Mouse (Mus musculus) midbrain, embryonic 13.5 days (tissue): ENCODE data around the gene Olfr1513. TPM values are rescaled to one million over a fixed set of nuclear protein-coding genes. Genes with fewer than 3 reads are reported as not detected.
"Not testable (repeated sequence)": the region's sequence is repeated elsewhere in the genome, so short reads cannot be mapped to it uniquely, and the experiment has no call there.

Experiments used
- ATAC-seq: fragments of 200-750 bp; cut with Nextera tagmentation; 2 replicates; pipeline ENCODE4 v1.8.0; 2017; ENCODE audit warnings: mild to moderate bottlenecking, moderate TSS enrichment, moderate library complexity
- H3K27ac ChIP-seq: fragments of 300-500 bp; sonication (generic); 2 replicates; pipeline ENCODE4 v1.5.1; 2015; ENCODE audit warnings: inconsistent platforms, mild to moderate bottlenecking, moderate library complexity
- H3K27me3 ChIP-seq: fragments of 300-500 bp; sonication (generic); 2 replicates; pipeline ENCODE4 v1.6.1; 2015; ENCODE audit warnings: mild to moderate bottlenecking, inconsistent platforms
- H3K36me3 ChIP-seq: fragments of 300-500 bp; sonication (generic); 2 replicates; pipeline ENCODE4 v1.6.1; 2015; ENCODE audit warnings: mild to moderate bottlenecking, inconsistent platforms
- H3K4me1 ChIP-seq: fragments of 300-500 bp; sonication (generic); replicated peaks from 2 replicates; pipeline ENCODE4 v1.6.1; 2015; ENCODE audit warnings: inconsistent platforms
- H3K4me2 ChIP-seq: fragments of 300-500 bp; sonication (generic); replicated peaks from 2 replicates; pipeline ENCODE4 v1.6.1; 2015; ENCODE audit warnings: moderate library complexity, mild to moderate bottlenecking, inconsistent platforms
- H3K4me3 ChIP-seq: fragments of 300-500 bp; sonication (generic); replicated peaks from 2 replicates; pipeline ENCODE4 v1.5.1; 2015; ENCODE audit warnings: mild to moderate bottlenecking, inconsistent platforms
- H3K9ac ChIP-seq: fragments of 300-500 bp; sonication (generic); replicated peaks from 2 replicates; pipeline ENCODE4 v1.6.1; 2015; ENCODE audit warnings: mild to moderate bottlenecking, inconsistent platforms
- H3K9me3 ChIP-seq: fragments of 300-500 bp; sonication (generic); 2 replicates; pipeline ENCODE4 v1.6.1; 2016; ENCODE audit warnings: mild to moderate bottlenecking, inconsistent platforms
- WGBS: fragments of 180-500 bp; shearing (Covaris S2); methylation state at CpG from one replicate; pipeline ENCODE4 v1.1.7; 2015; 5-methylcytosine and 5-hydroxymethylcytosine counted together
- polyA plus RNA-seq: library from polyadenylated mRNA; unstranded; fragments of >200 nt; fragmentation: Nextera tagmentation; extraction: Ambion mirVana; gene quantifications from 2 replicates; pipeline ENCODE4 v1.2.1, GENCODE M21; 2015

Gene Olfr1513
- polyA plus RNA-seq, 1 experiment from 2014 or later = not detected

- not testable (repeated sequence) for H3K9me3 ChIP-seq, ATAC-seq, H3K4me3 ChIP-seq, H3K9ac ChIP-seq, H3K27ac ChIP-seq, H3K27me3 ChIP-seq
- Histone ChIP-seq H3K4me2 (peak overlapping the region; percentile 79), H3K36me3 (peaks cover 18% of the 10 kb centered on the region), H3K4me1 (peaks cover 13% of the 10 kb centered on the region)
- WGBS = 88% methylated on average over 3 of the region's 3 CpGs
Measured at GRCm38 (mm10) chr14:52303517-52303916, 52.7 kb downstream of the Olfr1513 start.

Other genes starting within 250 kb of the Olfr1513 start
- 60.6 and 69.4 TPM in 2 replicates for gene Rpgrip1, start 245.7 kb downstream of the Olfr1513 start, polyA plus RNA-seq
- gene Supt16, start 159.0 kb downstream of the Olfr1513 start, polyA plus RNA-seq = 62.7 and 68.4 TPM in 2 replicates
- gene Chd8, start 98.6 kb downstream of the Olfr1513 start, polyA plus RNA-seq = 46.5 and 50.4 TPM in 2 replicates
- gene Tox4, start 77.3 kb downstream of the Olfr1513 start, polyA plus RNA-seq = 55.5 and 60.8 TPM in 2 replicates
- 60.6 and 63.4 TPM in 2 replicates for gene Rab2b, start 76.9 kb downstream of the Olfr1513 start, polyA plus RNA-seq
- gene Mettl3, start 51.3 kb downstream of the Olfr1513 start, polyA plus RNA-seq = 50.4 and 57.8 TPM in 2 replicates
- gene Sall2, start 27.6 kb downstream of the Olfr1513 start, polyA plus RNA-seq = 56.6 and 56.9 TPM in 2 replicates
- gene Olfr1512, start 22.8 kb upstream of the Olfr1513 start, polyA plus RNA-seq = not detected in 2 replicates
- not detected in 2 replicates for gene Olfr1511, start 41.0 kb upstream of the Olfr1513 start, polyA plus RNA-seq
- not detected in 2 replicates for gene Olfr1510, start 58.0 kb upstream of the Olfr1513 start, polyA plus RNA-seq
- not detected in 2 replicates for gene Olfr1509, start 86.6 kb upstream of the Olfr1513 start, polyA plus RNA-seq
- gene Olfr1508, start 111.1 kb upstream of the Olfr1513 start, polyA plus RNA-seq = not detected in 2 replicates
- not detected in 2 replicates for gene Olfr1507, start 139.3 kb upstream of the Olfr1513 start, polyA plus RNA-seq